Mouse (Mus musculus) liver, adult 2 months (tissue): Measurements from ENCODE around the gene Gm28372. TPM values are rescaled to one million over a fixed set of nuclear protein-coding genes. Genes with fewer than 3 reads are reported as not detected.
A peak's percentile ranks its signal among the peaks of the same experiment; 100 is the strongest.
"Not testable (repeated sequence)": the region's sequence is repeated elsewhere in the genome, so short reads cannot be mapped to it uniquely, and the experiment has no call there.

Experiments
- DNase-seq: peaks from one replicate; pipeline ENCODE4 v3.0.0-alpha.2; 2011; ENCODE audit warnings: low read depth, low spot score; ENCODE audit errors: extremely low read depth
- H3K27ac ChIP-seq: fragments of 200-500 bp; replicated peaks from 2 replicates; pipeline ENCODE4 v1.5.1; 2012; ENCODE audit warnings: low read depth, mild to moderate bottlenecking, control low read depth, inconsistent platforms, low read length; ENCODE audit not compliant: insufficient read depth
- H3K27me3 ChIP-seq: fragments of 200-500 bp; 2 replicates; pipeline ENCODE4 v1.6.1; 2012; ENCODE audit warnings: mild to moderate bottlenecking, moderate library complexity, low read length, inconsistent platforms; ENCODE audit not compliant: control insufficient read depth, insufficient read depth
- H3K36me3 ChIP-seq: fragments of 200-500 bp; 2 replicates; pipeline ENCODE4 v1.6.1; 2012; ENCODE audit warnings: low read length, inconsistent platforms; ENCODE audit not compliant: control insufficient read depth, insufficient read depth
- H3K4me1 ChIP-seq: fragments of 200-500 bp; 2 replicates; pipeline ENCODE4 v1.6.1; 2011; ENCODE audit warnings: low read length; ENCODE audit not compliant: control insufficient read depth, insufficient read depth
- H3K4me3 ChIP-seq: fragments of 200-500 bp; 2 replicates; pipeline ENCODE4 v1.5.1; 2011; ENCODE audit warnings: low read depth, mild to moderate bottlenecking, control low read depth, low read length, moderate library complexity; ENCODE audit not compliant: insufficient read depth
- H3K79me2 ChIP-seq: fragments of 200-500 bp; 2 replicates; pipeline ENCODE4 v1.6.1; 2012; ENCODE audit warnings: inconsistent platforms, mild to moderate bottlenecking, low read length, moderate library complexity; ENCODE audit not compliant: control insufficient read depth, insufficient read depth
- H3K9ac ChIP-seq: fragments of 200-500 bp; 2 replicates; pipeline ENCODE4 v1.6.1; 2012; ENCODE audit warnings: low read depth, mild to moderate bottlenecking, control low read depth, inconsistent platforms, low read length
- CTCF ChIP-seq: fragments of 200-500 bp; IDR thresholded peaks from 2 replicates; pipeline ENCODE4 v1.5.1; 2011; ENCODE audit warnings: low read depth, low read length, control low read depth
- POLR2A ChIP-seq: fragments of 200-500 bp; IDR thresholded peaks from 2 replicates; pipeline ENCODE4 v1.6.1; 2011; ENCODE audit warnings: low read length, control low read depth; ENCODE audit not compliant: insufficient read depth; ENCODE audit errors: extremely low read depth
- WGBS: fragments of 180-500 bp; shearing (Covaris S2); methylation state at CpG from one replicate; pipeline ENCODE4 v1.1.7; 2018; 5-methylcytosine and 5-hydroxymethylcytosine counted together
- polyA plus RNA-seq: library from polyadenylated mRNA; depleted of rRNA; stranded (reverse); fragments of >200 nt; gene quantifications from 2 replicates; pipeline ENCODE4 v1.2.3, GENCODE M21; 2012; rRNA removed
- total RNA-seq: library from RNA; depleted of rRNA; stranded (reverse); fragments of >200 nt; gene quantifications from 2 replicates; pipeline ENCODE4 v1.2.3, GENCODE M21; 2014; rRNA removed

Gm28372 gene
- total RNA-seq (not detected in 2 replicates), polyA plus RNA-seq (not detected in 2 replicates)

GRCm38 (mm10) chr2:130404939-130405338, at the start of gene Gm28372, which contains the start of gene 1700020A23Rik:
Gene Gm28372 (plus strand): TSS chr2:130405239.
Gene 1700020A23Rik (plus strand): TSS chr2:130405259.
- no peak for DNase-seq
- Histone ChIP-seq H3K27me3 (no peaks in the 10 kb centered on the region), H3K27ac (no peak within 1 kb of the TSS), H3K4me3 (no peak within 1 kb of the TSS), H3K36me3 (no peaks in the 10 kb centered on the region), H3K79me2 (no peaks in the 10 kb centered on the region), H3K9ac (no peak within 1 kb of the TSS), H3K4me1 (no peaks in the 10 kb centered on the region)
- WGBS, result 83% methylated on average over 1 of the region's 1 CpGs
- TF ChIP-seq CTCF (no peak), POLR2A (no peak)

GRCm38 (mm10) chr2:130357551-130357950, 47.5 kb upstream of the Gm28372 start:
- no peaks in the 10 kb centered on the region for H3K4me1 ChIP-seq
- DNase-seq, result no peak
- TF ChIP-seq POLR2A (no peak), CTCF (no peak)
- H3K27ac ChIP-seq, result no peak overlapping the region
- no peaks in the 10 kb centered on the region for H3K79me2 ChIP-seq
- WGBS, result 90% methylated on average over 5 of the region's 5 CpGs
- H3K36me3 ChIP-seq, result no peaks in the 10 kb centered on the region
- H3K9ac ChIP-seq, result no peak overlapping the region
- no peak overlapping the region for H3K4me3 ChIP-seq
- peaks cover 11% of the 10 kb centered on the region for H3K27me3 ChIP-seq

GRCm38 (mm10) chr2:130358852-130359251, 46.2 kb upstream of the Gm28372 start:
- H3K79me2 ChIP-seq, result no peaks in the 10 kb centered on the region
- no peak overlapping the region for H3K9ac ChIP-seq
- no peaks in the 10 kb centered on the region for H3K4me1 ChIP-seq
- peaks cover 13% of the 10 kb centered on the region for H3K27me3 ChIP-seq
- TF ChIP-seq CTCF, result no peak
- TF ChIP-seq POLR2A, result no peak
- DNase-seq, result no peak
- no peaks in the 10 kb centered on the region for H3K36me3 ChIP-seq
- H3K4me3 ChIP-seq, result no peak overlapping the region
- 17% methylated on average over 5 of the region's 5 CpGs for WGBS
- H3K27ac ChIP-seq, result no peak overlapping the region

GRCm38 (mm10) chr2:130362511-130363026, 42.5 kb upstream of the Gm28372 start:
- no peak for DNase-seq
- TF ChIP-seq CTCF, result peak; percentile 65
- TF ChIP-seq POLR2A, result no peak
- H3K79me2 ChIP-seq, result no peaks in the 10 kb centered on the region
- H3K27ac ChIP-seq, result no peak overlapping the region
- no peaks in the 10 kb centered on the region for H3K36me3 ChIP-seq
- no peak overlapping the region for H3K4me3 ChIP-seq
- 5% methylated on average over 14 of the region's 14 CpGs for WGBS
- H3K4me1 ChIP-seq, result no peaks in the 10 kb centered on the region
- no peak overlapping the region for H3K9ac ChIP-seq
- peaks cover 21% of the 10 kb centered on the region for H3K27me3 ChIP-seq

GRCm38 (mm10) chr2:130365211-130366094, 39.6 kb upstream of the Gm28372 start:
- no peak overlapping the region for H3K4me3 ChIP-seq
- no peaks in the 10 kb centered on the region for H3K36me3 ChIP-seq
- 9% methylated on average over 30 of the region's 30 CpGs for WGBS
- H3K4me1 ChIP-seq, result no peaks in the 10 kb centered on the region
- H3K27ac ChIP-seq, result no peak overlapping the region
- peaks cover 21% of the 10 kb centered on the region for H3K27me3 ChIP-seq
- no peaks in the 10 kb centered on the region for H3K79me2 ChIP-seq
- no peak for DNase-seq
- TF ChIP-seq CTCF (no peak), POLR2A (no peak)
- no peak overlapping the region for H3K9ac ChIP-seq

GRCm38 (mm10) chr2:130367386-130367785, 37.7 kb upstream of the Gm28372 start:
- H3K27ac ChIP-seq, result no peak overlapping the region
- H3K27me3 ChIP-seq, result peaks cover 13% of the 10 kb centered on the region; the same call in 1 of the 2 replicates
- 48% methylated on average over 4 of the region's 4 CpGs for whole genome bisulfite sequencing
- H3K9ac ChIP-seq, result no peak overlapping the region
- DNase-seq, result no peak
- no peak overlapping the region for H3K4me3 ChIP-seq
- H3K36me3 ChIP-seq, result no peaks in the 10 kb centered on the region
- no peaks in the 10 kb centered on the region for H3K79me2 ChIP-seq
- no peaks in the 10 kb centered on the region for H3K4me1 ChIP-seq
- TF ChIP-seq CTCF (no peak), POLR2A (no peak)

GRCm38 (mm10) chr2:130373026-130373425, 32.0 kb upstream of the Gm28372 start:
- not testable (repeated sequence) for H3K9ac ChIP-seq, H3K79me2 ChIP-seq, H3K36me3 ChIP-seq, H3K4me1 ChIP-seq, DNase-seq, H3K4me3 ChIP-seq, H3K27ac ChIP-seq, H3K27me3 ChIP-seq
- WGBS, result 41% methylated on average over 1 of the region's 1 CpGs
